Mouse (Mus musculus): ENCODE results near the gene Stat5a.

GRCm38 (mm10) chr11:100887764-100888163 is 28.6 kb downstream of the Stat5a start:
- TF ChIP-seq EP300 (optimal IDR thresholded peaks at IDR 0.05) (no peak), CTCF (IDR thresholded peaks at IDR 0.05; ENCODE audit: low read depth) (no peak)
